Mouse (Mus musculus) kidney, adult 2 months (tissue): Measurements from ENCODE around the gene Rag1.

Experiments used
- CTCF ChIP-seq: fragments of 200-500 bp; conservative IDR thresholded peaks from 2 replicates; pipeline ENCODE4 v1.5.1; 2011; ENCODE audit warnings: low read depth, mild to moderate bottlenecking, control low read depth, low read length, moderate library complexity, mixed read lengths; ENCODE audit not compliant: insufficient read depth, insufficient read length
- POLR2A ChIP-seq: fragments of 200-500 bp; IDR thresholded peaks from one replicate; pipeline ENCODE4 v1.6.1; 2011; ENCODE audit warnings: low read depth, low read length, control low read depth

- TF ChIP-seq CTCF (no peak), POLR2A (no peak)
Observed at GRCm38 (mm10) chr2:101665703-101666092, 16.4 kb upstream of the Rag1 start.
